Mouse (Mus musculus): ENCODE measurements around the gene Cfap45. TPM values are rescaled to one million over a fixed set of nuclear protein-coding genes. Genes with fewer than 3 reads are reported as not detected.

The Cfap45 gene
- polyA plus RNA-seq, 1 experiment from 2014 or later = 2.4 TPM

DNA sequence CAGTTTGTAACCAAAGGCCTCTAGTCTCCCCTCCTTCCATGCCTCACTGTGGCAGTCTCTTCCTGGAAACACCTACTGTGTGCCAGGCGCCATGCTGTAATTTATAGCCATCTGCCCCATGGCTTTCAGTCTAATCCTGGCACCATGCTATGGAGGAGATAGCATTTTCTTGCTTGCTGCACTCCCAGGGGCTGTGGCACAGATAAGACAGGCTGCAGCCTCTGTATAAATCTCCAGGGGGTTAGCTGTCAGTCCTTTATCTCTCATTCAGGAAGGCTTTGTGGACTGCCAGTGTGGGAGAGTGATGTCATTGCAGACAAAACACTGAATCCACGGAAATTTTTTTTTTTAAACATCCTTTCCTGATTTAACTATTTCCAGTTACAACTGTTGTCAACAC is 12.4 kb upstream of the Cfap45 start:
- Histone ChIP-seq H3K27me3 (replicated peaks) (no peaks in the 10 kb centered on the region), H3K9ac (no peak overlapping the region), H3K36me3 (peaks cover 49% of the 10 kb centered on the region), H3K4me3 (no peak overlapping the region), H3K4me2 (no peak overlapping the region), H3K9me3 (no peaks in the 10 kb centered on the region), H3K27ac (replicated peaks) (peak overlapping the region; percentile 73), H3K4me1 (peaks cover 90% of the 10 kb centered on the region)
- ATAC-seq (ENCODE audit: extremely low read depth, insufficient number of reproducible peaks, low FRiP score, low TSS enrichment) = no peak
- 22% methylated on average over 2 of the region's 2 CpGs for WGBS

DNA sequence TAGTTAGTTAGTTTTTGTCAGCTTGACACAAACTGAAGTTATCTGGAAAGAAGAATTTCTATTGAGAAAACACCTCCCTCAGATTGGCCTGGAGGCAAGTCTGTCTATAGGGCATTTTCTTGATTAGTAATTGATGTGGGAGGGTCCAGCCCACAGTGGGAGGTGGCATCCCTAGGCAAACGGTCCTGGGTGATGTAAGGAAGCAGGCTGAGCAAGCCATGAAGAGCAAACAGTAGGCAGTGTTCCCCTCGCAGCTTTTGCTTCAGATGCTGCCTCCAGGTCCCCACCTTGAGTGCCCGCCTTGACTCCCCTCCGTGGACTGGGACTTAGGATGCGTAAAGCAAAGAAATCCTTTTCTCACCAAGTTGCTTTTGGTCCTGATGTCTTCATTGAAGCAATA is 11.4 kb upstream of the Cfap45 start:
- Histone ChIP-seq H3K36me3 (peaks cover 49% of the 10 kb centered on the region), H3K9ac (no peak overlapping the region), H3K27ac (replicated peaks) (peak overlapping the region; percentile 73), H3K9me3 (no peaks in the 10 kb centered on the region), H3K4me1 (peaks cover 92% of the 10 kb centered on the region), H3K4me2 (no peak overlapping the region), H3K4me3 (no peak overlapping the region), H3K27me3 (replicated peaks) (no peaks in the 10 kb centered on the region)
- ATAC-seq (ENCODE audit: extremely low read depth, insufficient number of reproducible peaks, low FRiP score, low TSS enrichment) = no peak
- 75% methylated on average over 5 of the region's 5 CpGs for WGBS

GRCm38 (mm10) chr1:172509983-172510382 is 10.6 kb upstream of the Cfap45 start:
- no peak for ATAC-seq (ENCODE audit: extremely low read depth, insufficient number of reproducible peaks, low FRiP score, low TSS enrichment)
- no peaks in the 10 kb centered on the region for H3K27me3 ChIP-seq (replicated peaks)
- H3K36me3 ChIP-seq = peaks cover 45% of the 10 kb centered on the region
- no peak overlapping the region for H3K4me2 ChIP-seq
- no peak overlapping the region for H3K4me3 ChIP-seq
- 46% methylated on average over 8 of the region's 8 CpGs for WGBS
- peaks cover 90% of the 10 kb centered on the region for H3K4me1 ChIP-seq
- peak overlapping the region; percentile 37; the same call in 1 of the 2 replicates for H3K27ac ChIP-seq (replicated peaks)
- no peaks in the 10 kb centered on the region for H3K9me3 ChIP-seq
- no peak overlapping the region for H3K9ac ChIP-seq

DNA sequence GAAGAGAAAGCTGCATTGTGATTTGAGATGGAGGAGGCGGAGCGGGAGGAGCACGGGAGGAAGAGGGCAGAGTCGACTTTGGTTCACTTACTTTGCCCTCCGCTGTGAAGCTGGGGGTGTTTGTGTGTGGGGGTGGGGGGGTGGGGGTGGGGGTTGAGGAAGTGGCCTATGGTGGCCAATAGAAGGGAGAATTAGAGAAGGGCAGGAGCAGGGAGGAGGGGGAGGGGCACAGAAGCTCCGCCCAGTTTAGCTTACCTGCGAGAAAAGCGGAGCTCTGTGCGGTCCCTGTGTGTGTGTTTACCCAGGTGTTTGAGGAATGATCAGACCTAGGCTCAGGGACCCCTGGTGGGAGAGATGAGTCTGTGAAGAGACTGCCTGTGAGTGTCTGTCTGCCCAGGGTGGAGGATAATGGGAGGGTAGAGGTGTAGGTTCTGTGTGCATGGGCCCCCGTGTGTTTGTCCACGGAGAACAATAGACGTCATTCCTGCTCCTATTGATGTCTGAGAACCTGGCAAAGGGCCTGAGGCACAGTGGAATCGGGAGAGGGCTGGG is 10.1 kb upstream of the Cfap45 start:
- Histone ChIP-seq H3K9me3 (no peaks in the 10 kb centered on the region), H3K36me3 (peaks cover 40% of the 10 kb centered on the region), H3K4me2 (no peak overlapping the region), H3K4me3 (no peak overlapping the region), H3K9ac (no peak overlapping the region), H3K27ac (replicated peaks) (0 out of 2 replicates have a peak overlapping the region, but pooled peaks have one; percentile 37), H3K27me3 (replicated peaks) (no peaks in the 10 kb centered on the region), H3K4me1 (peaks cover 90% of the 10 kb centered on the region)
- no peak for ATAC-seq (ENCODE audit: extremely low read depth, insufficient number of reproducible peaks, low FRiP score, low TSS enrichment)
- WGBS = 34% methylated on average over 13 of the region's 13 CpGs

- Histone ChIP-seq H3K4me3 (peak overlapping the region; percentile 5; the same call in 1 of the 2 replicates), H3K36me3 (peaks cover 15% of the 10 kb centered on the region), H3K27ac (replicated peaks) (peak overlapping the region; percentile 85), H3K9ac (peak overlapping the region; percentile 69), H3K4me1 (peaks cover 73% of the 10 kb centered on the region), H3K9me3 (peaks cover 7% of the 10 kb centered on the region), H3K27me3 (replicated peaks) (no peaks in the 10 kb centered on the region), H3K4me2 (peak overlapping the region; percentile 51)
- WGBS = 12% methylated on average over 13 of the region's 13 CpGs
- ATAC-seq (ENCODE audit: extremely low read depth, insufficient number of reproducible peaks, low FRiP score, low TSS enrichment) = no peak
These were observed 7.6 kb upstream of the Cfap45 start for GRCm38 (mm10) chr1:172512962-172513361.

DNA sequence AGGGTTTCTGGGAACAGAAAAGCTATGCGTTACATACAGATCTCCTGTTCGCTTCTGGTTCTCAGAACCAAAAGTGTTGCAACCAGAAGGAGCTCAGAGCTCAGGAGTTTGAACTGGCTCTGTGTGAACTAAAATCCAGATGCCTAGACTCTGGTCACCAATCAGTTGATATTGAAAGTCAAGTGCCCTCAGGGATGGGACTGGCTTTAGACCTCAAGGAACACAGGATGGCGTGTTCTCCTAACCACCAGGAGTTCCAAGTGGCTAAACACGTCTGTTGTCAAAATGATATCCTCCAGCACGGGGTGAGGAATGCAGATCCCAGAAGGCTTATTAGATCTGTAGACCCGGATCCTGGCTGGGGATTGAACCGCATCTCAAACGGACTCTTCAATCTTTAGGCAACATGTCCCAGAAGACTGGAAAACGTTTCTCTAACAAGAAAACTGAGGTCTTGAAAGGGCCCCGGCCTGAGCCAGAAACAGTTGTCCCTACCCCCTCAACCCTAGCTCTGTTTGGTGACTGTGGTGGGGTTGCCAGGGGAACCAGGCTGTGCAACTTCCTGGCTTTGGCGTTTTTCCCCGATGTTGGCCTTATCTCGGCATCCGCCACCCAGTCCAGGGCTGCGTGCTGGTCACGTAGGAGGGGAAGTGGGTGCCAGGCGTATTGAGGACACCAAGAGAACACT is 6.9 kb upstream of the Cfap45 start:
- Histone ChIP-seq H3K4me2 (peak overlapping the region; percentile 51), H3K36me3 (peaks cover 8% of the 10 kb centered on the region), H3K27me3 (replicated peaks) (no peaks in the 10 kb centered on the region), H3K4me3 (no peak overlapping the region), H3K9ac (peak overlapping the region; percentile 69), H3K9me3 (peaks cover 9% of the 10 kb centered on the region), H3K4me1 (peaks cover 66% of the 10 kb centered on the region), H3K27ac (replicated peaks) (peak overlapping the region; percentile 85)
- ATAC-seq (ENCODE audit: extremely low read depth, insufficient number of reproducible peaks, low FRiP score, low TSS enrichment) = no peak; the same call in 1 of the 2 replicates
- 32% methylated on average over 17 of the region's 17 CpGs for WGBS

DNA sequence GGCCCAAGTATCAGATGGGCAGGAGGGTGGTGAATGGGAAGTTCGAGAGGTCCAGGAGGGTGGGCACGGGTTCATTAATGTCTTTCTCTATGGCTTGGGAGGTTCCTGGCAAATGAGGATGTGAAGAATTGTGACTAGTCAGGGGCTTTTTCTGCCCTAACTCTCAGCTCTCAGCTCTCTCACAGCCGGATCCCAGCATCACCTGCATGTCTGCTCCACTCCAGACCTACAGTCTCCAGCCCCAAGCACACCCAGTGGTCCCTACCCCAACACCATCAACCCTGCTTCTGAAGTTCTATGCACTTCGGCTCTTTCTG is 6.4 kb upstream of the Cfap45 start:
- peak overlapping the region; percentile 85 for H3K27ac ChIP-seq (replicated peaks)
- H3K4me3 ChIP-seq = no peak overlapping the region
- 57% methylated on average over 4 of the region's 4 CpGs for WGBS
- H3K27me3 ChIP-seq (replicated peaks) = no peaks in the 10 kb centered on the region
- H3K4me2 ChIP-seq = peak overlapping the region; percentile 51
- peaks cover 3% of the 10 kb centered on the region for H3K36me3 ChIP-seq
- peaks cover 9% of the 10 kb centered on the region for H3K9me3 ChIP-seq
- ATAC-seq (ENCODE audit: extremely low read depth, insufficient number of reproducible peaks, low FRiP score, low TSS enrichment) = no peak
- peaks cover 61% of the 10 kb centered on the region for H3K4me1 ChIP-seq
- H3K9ac ChIP-seq = 0 out of 2 replicates have a peak overlapping the region, but pooled peaks have one; percentile 69

GRCm38 (mm10) chr1:172514551-172515268 is 5.9 kb upstream of the Cfap45 start:
- peaks cover 9% of the 10 kb centered on the region for H3K9me3 ChIP-seq
- no peak overlapping the region for H3K4me2 ChIP-seq
- H3K4me3 ChIP-seq = no peak overlapping the region
- ATAC-seq (ENCODE audit: extremely low read depth, insufficient number of reproducible peaks, low FRiP score, low TSS enrichment) = no peak
- WGBS = 60% methylated on average over 7 of the region's 7 CpGs
- no peak overlapping the region for H3K9ac ChIP-seq
- no peaks in the 10 kb centered on the region for H3K27me3 ChIP-seq (replicated peaks)
- no peaks in the 10 kb centered on the region for H3K36me3 ChIP-seq
- peak overlapping the region; percentile 85 for H3K27ac ChIP-seq (replicated peaks)
- H3K4me1 ChIP-seq = peaks cover 61% of the 10 kb centered on the region

DNA sequence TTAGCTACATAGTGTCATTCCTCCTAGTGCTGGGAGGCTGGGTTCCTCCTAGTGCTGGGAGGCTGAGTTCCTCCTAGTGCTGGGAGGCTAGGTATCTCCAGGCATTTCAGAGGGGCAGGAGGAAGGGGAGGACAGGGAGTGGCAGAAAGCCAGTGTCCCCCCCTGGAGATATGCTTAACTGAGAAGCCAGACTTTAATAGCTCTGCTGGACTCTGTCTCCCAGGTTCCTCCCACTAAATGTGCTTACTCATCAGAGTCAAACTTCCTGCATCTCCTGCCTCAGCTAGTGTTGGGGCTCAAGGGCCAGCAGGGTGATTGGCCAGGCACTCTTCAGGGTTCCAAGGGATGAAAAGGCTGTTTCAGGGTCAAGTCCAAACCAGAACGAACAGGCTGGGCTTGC is 5.2 kb upstream of the Cfap45 start:
- Histone ChIP-seq H3K27ac (replicated peaks) (peak overlapping the region; percentile 85), H3K4me1 (peaks cover 62% of the 10 kb centered on the region)

DNA sequence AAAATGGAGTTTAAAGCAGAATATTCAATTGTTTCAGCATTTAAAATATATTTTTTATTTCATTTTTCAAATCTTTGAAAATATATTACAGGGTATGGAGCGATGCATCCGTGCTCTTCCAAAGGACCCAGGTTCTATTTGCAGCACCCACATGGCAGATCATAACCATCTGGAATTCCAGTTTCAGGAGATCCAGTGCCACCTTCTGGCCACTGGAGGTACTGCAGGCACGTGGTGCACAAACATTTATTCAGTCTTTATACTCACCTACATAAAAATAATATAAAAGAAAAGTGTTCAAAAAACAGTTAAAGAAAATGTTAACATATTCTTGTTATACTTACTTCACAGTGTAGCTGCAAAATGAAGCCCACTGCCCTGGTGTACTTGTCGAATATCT is 2.6 kb upstream of the Cfap45 start:
- WGBS = 70% methylated on average over 4 of the region's 4 CpGs
- peaks cover 9% of the 10 kb centered on the region for H3K9me3 ChIP-seq
- peaks cover 54% of the 10 kb centered on the region for H3K4me1 ChIP-seq
- H3K27ac ChIP-seq (replicated peaks) = no peak overlapping the region
- no peak overlapping the region for H3K9ac ChIP-seq
- ATAC-seq (ENCODE audit: extremely low read depth, insufficient number of reproducible peaks, low FRiP score, low TSS enrichment) = no peak
- no peak overlapping the region for H3K4me3 ChIP-seq
- no peaks in the 10 kb centered on the region for H3K27me3 ChIP-seq (replicated peaks)
- H3K4me2 ChIP-seq = no peak overlapping the region
- H3K36me3 ChIP-seq = no peaks in the 10 kb centered on the region

More for the DNA sequence above, 5.2 kb upstream of the Cfap45 start:
- no peak overlapping the region for H3K9ac ChIP-seq
- H3K9me3 ChIP-seq = peaks cover 9% of the 10 kb centered on the region
- no peaks in the 10 kb centered on the region for H3K36me3 ChIP-seq
- no peak overlapping the region for H3K4me3 ChIP-seq
- no peak for ATAC-seq (ENCODE audit: extremely low read depth, insufficient number of reproducible peaks, low FRiP score, low TSS enrichment)
- no peaks in the 10 kb centered on the region for H3K27me3 ChIP-seq (replicated peaks)
- H3K4me2 ChIP-seq = no peak overlapping the region
- 58% methylated on average over 1 of the region's 1 CpGs for WGBS

- H3K4me1 ChIP-seq = peaks cover 40% of the 10 kb centered on the region
- peaks cover 11% of the 10 kb centered on the region for H3K9me3 ChIP-seq
- H3K36me3 ChIP-seq = no peaks in the 10 kb centered on the region
- WGBS = 52% methylated on average over 6 of the region's 6 CpGs
- H3K27me3 ChIP-seq (replicated peaks) = no peaks in the 10 kb centered on the region
- no peak overlapping the region for H3K4me2 ChIP-seq
- no peak overlapping the region for H3K27ac ChIP-seq (replicated peaks)
- no peak overlapping the region for H3K9ac ChIP-seq
- ATAC-seq (ENCODE audit: extremely low read depth, insufficient number of reproducible peaks, low FRiP score, low TSS enrichment) = no peak
- no peak overlapping the region for H3K4me3 ChIP-seq
These were observed 957 bp upstream of the Cfap45 start for GRCm38 (mm10) chr1:172519644-172520043.
